ENCODE assay signal across 17 mouse cellular contexts in genomic region chr1:151998721-151999206, GRCm38 (mm10).
DNase-seq lines count a peak whose midpoint lies in the region; ATAC-seq and TF ChIP-seq lines count a peak whose summit lies in the region.
"Had no signal": no experiment of that assay in that cellular context is flagged by ENCODE, and none has a peak within 500 bp of the region (broad histone marks: within the 10 kb centered on the region; RNA-seq: fewer than 3 reads in every experiment).

No protein-coding gene starts in this region.

- peak overlapping the region; percentile 46; the same call in 1 of the 2 replicates for H3K27ac ChIP-seq in forebrain, embryonic 12.5 days
- no peak overlapping the region for H3K27ac ChIP-seq in forebrain, embryonic 11.5 days (ENCODE audit: low read depth, low read length)
- H3K27ac ChIP-seq in heart, embryonic 16.5 days (ENCODE audit: low read length) = peak overlapping the region; percentile 31; the same call in 1 of the 2 replicates
- H3K27ac ChIP-seq in liver, embryonic 12.5 days = no peak overlapping the region

- TF ChIP-seq POLR2A in brain, embryonic 14.5 days (IDR thresholded peaks at IDR 0.05; ENCODE audit: borderline replicate concordance, extremely low read depth, insufficient read depth, insufficient read length, poor library complexity, severe bottlenecking) = no peak

- no peaks in the 10 kb centered on the region for H3K27me3 ChIP-seq in forebrain, embryonic 12.5 days
- H3K27me3 ChIP-seq in forebrain, embryonic 11.5 days (ENCODE audit: control insufficient read depth, insufficient read depth, low read length) = no peaks in the 10 kb centered on the region
- no peaks in the 10 kb centered on the region for H3K27me3 ChIP-seq in heart, embryonic 16.5 days (ENCODE audit: control insufficient read depth, insufficient read depth, low read length)
- H3K27me3 ChIP-seq in liver, embryonic 12.5 days (replicated peaks) = no peaks in the 10 kb centered on the region
- H3K27me3 ChIP-seq: neural tube, embryonic 15.5 days had no signal

- no peak for TF ChIP-seq CTCF in brain, embryonic 14.5 days (IDR thresholded peaks at IDR 0.05; ENCODE audit: borderline replicate concordance, extremely low read depth, insufficient read depth, insufficient read length)

- no peaks in the 10 kb centered on the region for H3K36me3 ChIP-seq in forebrain, embryonic 12.5 days (replicated peaks)
- H3K36me3 ChIP-seq in forebrain, embryonic 11.5 days (ENCODE audit: control insufficient read depth, insufficient read depth, low read length) = no peaks in the 10 kb centered on the region
- no peaks in the 10 kb centered on the region for H3K36me3 ChIP-seq in heart, embryonic 16.5 days (ENCODE audit: control insufficient read depth, insufficient read depth)
- H3K36me3 ChIP-seq in liver, embryonic 12.5 days = no peaks in the 10 kb centered on the region
- H3K36me3 ChIP-seq: neural tube, embryonic 15.5 days had no signal

- ATAC-seq in forebrain, embryonic 12.5 days (ENCODE audit: low FRiP score) = no peak
- ATAC-seq in forebrain, embryonic 11.5 days (replicated peaks; ENCODE audit: low FRiP score) = no peak
- no peak for ATAC-seq in heart, embryonic 16.5 days (replicated peaks; ENCODE audit: extremely low read depth, insufficient read depth, low FRiP score)
- peak; percentile 45 to 51 for ATAC-seq in hematopoietic stem cell, adult 5-6 weeks (replicated peaks in 1 of 2; ENCODE audit: insufficient read depth in 1 of 2, low FRiP score in 2 of 2, low TSS enrichment in 1 of 2, low read depth in 1 of 2, poor library complexity in 2 of 2, severe bottlenecking in 2 of 2)
- no peak for ATAC-seq in CD4-positive, CD25-positive, alpha-beta regulatory T cell, adult 4 months
- ATAC-seq in liver, embryonic 12.5 days = no peak

- H3K9ac ChIP-seq in forebrain, embryonic 12.5 days = no peak overlapping the region
- H3K9ac ChIP-seq in forebrain, embryonic 11.5 days (ENCODE audit: low read length) = no peak overlapping the region
- no peak overlapping the region for H3K9ac ChIP-seq in heart, embryonic 16.5 days (ENCODE audit: low read length)
- no peak overlapping the region for H3K9ac ChIP-seq in liver, embryonic 12.5 days
- H3K9ac ChIP-seq: lung, embryonic 14.5 days; neural tube, embryonic 15.5 days had no signal

- 79% methylated on average over 8 of the region's 8 CpGs for WGBS in forebrain, embryonic 12.5 days
- 86% methylated on average over 8 of the region's 8 CpGs for WGBS in forebrain, embryonic 11.5 days
- WGBS in heart, embryonic 16.5 days = 41% methylated on average over 8 of the region's 8 CpGs
- WGBS in liver, embryonic 12.5 days (ENCODE audit: insufficient replicate concordance) = 61% methylated on average over 8 of the region's 8 CpGs

- peaks cover 13% of the 10 kb centered on the region; the same call in 1 of the 2 replicates for H3K4me1 ChIP-seq in forebrain, embryonic 12.5 days
- H3K4me1 ChIP-seq in forebrain, embryonic 11.5 days (replicated peaks; ENCODE audit: control insufficient read depth, insufficient read depth, low read length) = no peaks in the 10 kb centered on the region
- peaks cover 17% of the 10 kb centered on the region for H3K4me1 ChIP-seq in heart, embryonic 16.5 days (ENCODE audit: control insufficient read depth, insufficient read depth, low read length)
- no peaks in the 10 kb centered on the region; the same call in 1 of the 2 replicates for H3K4me1 ChIP-seq in liver, embryonic 12.5 days

- H3K4me3 ChIP-seq in forebrain, embryonic 12.5 days (replicated peaks) = no peak overlapping the region
- H3K4me3 ChIP-seq in forebrain, embryonic 11.5 days (ENCODE audit: low read depth, low read length) = no peak overlapping the region
- H3K4me3 ChIP-seq in heart, embryonic 16.5 days (ENCODE audit: low read length) = no peak overlapping the region
- H3K4me3 ChIP-seq in liver, embryonic 12.5 days = no peak overlapping the region
- H3K4me3 ChIP-seq: myocyte; neural tube, embryonic 15.5 days had no signal

- intact Hi-C loops in heart, postnatal 14 days (cut with DNase I) = no loop called here

- no peak for DNase-seq in forebrain, embryonic 11.5 days (ENCODE audit: low spot score)
- DNase-seq in heart, postnatal 14 days = no peak
- DNase-seq in brain, embryonic 14.5 days (ENCODE audit: low read depth) = peak; percentile 67
- DNase-seq: embryo, embryonic 11 days; kidney, adult 8-10 months; left cerebral cortex, postnatal 4 days; lung, embryonic 14.5 days; lung, postnatal 4 days; midbrain, embryonic 14.5 days; thymus, adult 18-20 months had no signal

- no peaks in the 10 kb centered on the region for H3K9me3 ChIP-seq in forebrain, embryonic 12.5 days
- no peaks in the 10 kb centered on the region for H3K9me3 ChIP-seq in forebrain, embryonic 11.5 days (ENCODE audit: control insufficient read depth, low read length)
- H3K9me3 ChIP-seq in heart, embryonic 16.5 days (replicated peaks; ENCODE audit: control insufficient read depth, low read length) = no peaks in the 10 kb centered on the region
- no peaks in the 10 kb centered on the region for H3K9me3 ChIP-seq in liver, embryonic 12.5 days (replicated peaks)
- H3K9me3 ChIP-seq: neural tube, embryonic 15.5 days had no signal

- H3K4me2 ChIP-seq in forebrain, embryonic 12.5 days = no peak overlapping the region
- no peak overlapping the region for H3K4me2 ChIP-seq in forebrain, embryonic 11.5 days (ENCODE audit: low read depth, low read length, severe bottlenecking)
- H3K4me2 ChIP-seq in heart, embryonic 16.5 days (ENCODE audit: low read depth, low read length) = no peak overlapping the region
- no peak overlapping the region for H3K4me2 ChIP-seq in liver, embryonic 12.5 days
- H3K4me2 ChIP-seq: lung, embryonic 14.5 days; neural tube, embryonic 15.5 days had no signal

Comparison
In these comparisons a context has a peak if more than half of its experiments do, and no peak if none do; other contexts are left out.
1. H3K27ac ChIP-seq: peak in forebrain, embryonic 12.5 days (single experiment) and heart, embryonic 16.5 days (single experiment); none in forebrain, embryonic 11.5 days (single experiment) and liver, embryonic 12.5 days (single experiment).
2. ATAC-seq: peak in hematopoietic stem cell, adult 5-6 weeks (2 of 2); none in forebrain, embryonic 12.5 days (single experiment), forebrain, embryonic 11.5 days (single experiment), heart, embryonic 16.5 days (single experiment), CD4-positive, CD25-positive, alpha-beta regulatory T cell, adult 4 months (single experiment) and liver, embryonic 12.5 days (single experiment).